Mouse (Mus musculus): ENCODE results near the gene Tmem267. TPM values are rescaled to one million over a fixed set of nuclear protein-coding genes. Genes with fewer than 3 reads are reported as not detected.

The Tmem267 gene
- polyA plus RNA-seq, 1 experiment from 2014 or later, result 5.0 TPM

GRCm38 (mm10) chr13:119654734-119655133 lies 166.9 kb downstream of the Tmem267 start:
- H3K4me2 ChIP-seq, result no peak overlapping the region
- no peaks in the 10 kb centered on the region for H3K27me3 ChIP-seq
- H3K27ac ChIP-seq, result no peak overlapping the region
- H3K9me3 ChIP-seq, result no peaks in the 10 kb centered on the region
- H3K36me3 ChIP-seq, result no peaks in the 10 kb centered on the region
- no peaks in the 10 kb centered on the region for H3K4me1 ChIP-seq (replicated peaks)
- no peak overlapping the region for H3K9ac ChIP-seq
- no peak overlapping the region for H3K4me3 ChIP-seq
- no peak for ATAC-seq (ENCODE audit: low FRiP score)
- 91% methylated on average over 2 of the region's 2 CpGs for WGBS

GRCm38 (mm10) chr13:119656246-119656645 lies 168.4 kb downstream of the Tmem267 start:
- no peaks in the 10 kb centered on the region for H3K36me3 ChIP-seq
- ATAC-seq (ENCODE audit: low FRiP score), result no peak
- H3K4me3 ChIP-seq, result no peak overlapping the region
- H3K9ac ChIP-seq, result no peak overlapping the region
- WGBS, result 84% methylated on average over 2 of the region's 2 CpGs
- H3K27me3 ChIP-seq, result no peaks in the 10 kb centered on the region
- H3K27ac ChIP-seq, result no peak overlapping the region
- no peaks in the 10 kb centered on the region for H3K9me3 ChIP-seq
- no peaks in the 10 kb centered on the region for H3K4me1 ChIP-seq (replicated peaks)
- no peak overlapping the region for H3K4me2 ChIP-seq

- H3K36me3 ChIP-seq, result no peaks in the 10 kb centered on the region
- no peaks in the 10 kb centered on the region for H3K4me1 ChIP-seq (replicated peaks)
- WGBS, result 84% methylated on average over 6 of the region's 6 CpGs
- H3K4me3 ChIP-seq, result no peak overlapping the region
- no peak for ATAC-seq (ENCODE audit: low FRiP score)
- H3K27me3 ChIP-seq, result no peaks in the 10 kb centered on the region
- no peak overlapping the region for H3K27ac ChIP-seq
- no peak overlapping the region for H3K4me2 ChIP-seq
- no peak overlapping the region for H3K9ac ChIP-seq
- H3K9me3 ChIP-seq, result no peaks in the 10 kb centered on the region
Measured at GRCm38 (mm10) chr13:119656846-119657416, 169.1 kb downstream of the Tmem267 start.

Other genes starting within 250 kb of the Tmem267 start
- gene Paip1, start 59.4 kb upstream of the Tmem267 start, polyA plus RNA-seq (2015; fragmentation: Nextera tagmentation; extraction: Ambion mirVana), result 186 and 188 TPM in 2 replicates
- 111 and 117 TPM in 2 replicates for gene 4833420G17Rik, start 25.3 kb upstream of the Tmem267 start, polyA plus RNA-seq (2015; fragmentation: Nextera tagmentation; extraction: Ambion mirVana)
- 2.0 and 2.1 TPM in 2 replicates for gene 3110070M22Rik, start 344 bp downstream of the Tmem267 start, polyA plus RNA-seq (2015; fragmentation: Nextera tagmentation; extraction: Ambion mirVana)
- gene Ccl28, start 135.8 kb downstream of the Tmem267 start, polyA plus RNA-seq (2015; fragmentation: Nextera tagmentation; extraction: Ambion mirVana), result 0.30 and 0.49 TPM in 2 replicates
- 423 and 434 TPM in 2 replicates for gene Hmgcs1, start 202.3 kb downstream of the Tmem267 start, polyA plus RNA-seq (2015; fragmentation: Nextera tagmentation; extraction: Ambion mirVana)

Measured in hindbrain, embryonic 13.5 days (tissue).